Mouse (Mus musculus) adrenal gland, adult 18-20 months (tissue): ENCODE results near the gene Sem1. TPM values are rescaled to one million over a fixed set of nuclear protein-coding genes. Genes with fewer than 3 reads are reported as not detected.
"Not testable (repeated sequence)": the region's sequence is repeated elsewhere in the genome, so short reads cannot be mapped to it uniquely, and the experiment has no call there.

ENCODE experiments used
- DNase-seq, 2 experiments: peaks; one replicate each; pipeline ENCODE4 v3.0.0; 2021 to 2022; ENCODE audit warnings: low spot score in 2 of 2
- long read RNA-seq, 2 experiments: library from polyadenylated mRNA; stranded (forward); transcript quantifications; one replicate each; pipeline ENCODE4 v2.0.0; 2021
- total RNA-seq, 2 experiments: library from RNA; stranded (reverse); gene quantifications; 1 replicate in 1 of 2; 2 replicates in 1 of 2; pipeline ENCODE4 v1.2.3; 2021

The Sem1 gene
- 10 to 100 TPM; 67.9 to 69.5 TPM for total RNA-seq
- long read RNA-seq, experiment 1, transcript Sem1-201 (3 exons, 1,472 nt) = major isoform, 38 of 38 reads
- long read RNA-seq, experiment 1, partial matches to known transcripts = 0 of 38 reads
- long read RNA-seq, experiment 1, other reads (novel, unspliced or antisense) = 0 of 38 reads
- long read RNA-seq, experiment 2, transcript Sem1-201 (3 exons, 1,472 nt) = major isoform, 183 of 196 reads
- long read RNA-seq, experiment 2, partial matches to known transcripts = 0 of 196 reads
- long read RNA-seq, experiment 2, other reads (novel, unspliced or antisense) = 11 of 196 reads

DNA sequence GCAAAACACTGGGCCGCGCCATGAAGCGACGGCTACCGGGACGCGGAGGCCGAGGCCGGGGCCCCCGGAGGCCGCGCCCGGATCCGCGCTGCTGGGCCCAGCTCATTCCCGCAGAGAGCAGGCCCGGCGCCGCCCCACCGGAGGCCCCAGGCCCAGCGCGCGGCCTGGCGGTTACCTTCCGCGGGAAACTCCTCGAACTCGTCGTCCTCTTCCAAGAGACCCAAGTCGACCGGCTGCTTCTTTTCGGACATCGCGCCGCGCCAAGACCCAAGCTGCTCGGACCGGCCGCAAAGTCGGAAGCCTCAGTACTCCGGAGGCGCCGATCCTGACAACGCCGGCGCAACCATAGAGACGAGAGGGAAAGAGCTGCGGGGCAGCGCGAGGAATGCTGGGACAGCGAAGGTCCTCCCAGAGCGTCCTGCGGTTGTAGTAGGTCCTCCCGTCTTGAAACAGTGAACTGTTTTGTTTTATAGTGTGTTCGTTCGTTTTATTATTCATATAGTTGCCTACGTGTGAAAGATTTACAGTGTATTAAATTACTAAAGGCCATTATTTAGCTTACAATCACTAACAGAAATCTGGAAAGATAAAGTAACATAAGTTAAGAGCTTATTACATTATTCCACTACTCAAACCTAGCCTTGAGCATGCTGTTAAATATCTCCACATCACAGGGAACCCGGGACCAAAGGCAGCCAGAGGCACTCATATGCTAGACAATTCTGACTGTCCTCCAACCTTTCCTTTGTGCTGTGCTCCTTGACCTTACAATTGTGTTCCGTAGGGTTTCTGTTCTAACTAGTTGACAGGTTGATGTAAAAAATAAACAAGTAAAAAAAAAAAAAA, at the start of gene Sem1:
TSS of gene Sem1 (minus strand) at position 360 of the 846 bp plus-strand sequence.
- peak; percentile 88 to 92 for DNase-seq

- peak; percentile 36 to 38 for DNase-seq
These were observed 44.6 kb upstream of the Sem1 start for GRCm38 (mm10) chr6:6622846-6623749.

DNA sequence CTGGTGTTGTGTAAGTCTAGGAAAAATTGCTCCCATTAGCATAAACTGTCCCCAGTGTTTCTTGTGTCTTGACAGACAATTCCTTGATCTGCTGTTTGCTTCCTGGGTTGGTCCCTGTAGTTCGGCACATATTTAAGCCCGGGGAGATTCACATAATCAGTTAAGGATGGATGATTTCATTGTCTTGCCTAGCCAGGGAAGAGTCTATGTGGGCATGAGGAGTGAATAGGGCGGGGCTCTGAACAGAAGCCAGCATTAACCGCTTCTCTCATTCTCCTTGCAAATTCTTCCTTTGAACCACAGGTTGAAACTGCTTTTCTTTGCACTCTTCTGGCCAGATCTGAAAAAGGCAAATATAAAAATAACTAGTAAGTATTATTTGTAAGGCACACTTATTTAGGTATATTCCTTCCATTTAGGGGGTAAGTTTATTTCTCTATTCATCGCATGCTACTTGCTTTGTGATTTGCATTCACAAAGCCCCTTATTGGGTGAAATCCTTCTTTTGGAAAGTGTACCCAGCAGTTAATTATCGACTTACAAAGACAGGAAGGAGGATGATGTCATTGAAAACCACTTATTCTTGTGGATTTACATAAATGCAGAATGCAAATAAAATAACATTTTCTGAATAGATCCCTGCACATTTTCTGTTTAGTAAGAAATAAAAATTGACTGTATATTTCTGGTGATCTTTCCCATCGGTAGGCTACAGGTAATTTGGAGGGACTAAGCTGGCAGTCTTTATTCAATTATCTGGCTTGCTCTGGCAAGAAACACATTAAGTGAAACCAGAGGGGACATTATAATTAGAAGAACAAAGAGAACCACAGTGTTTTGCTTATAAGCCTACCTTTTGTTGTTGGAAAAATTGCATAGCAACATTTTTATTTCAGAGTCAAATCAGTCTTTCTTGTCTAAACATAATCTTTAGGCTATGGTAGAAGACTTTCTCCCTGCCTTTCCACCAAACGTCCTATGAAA, 25.4 kb upstream of the Sem1 start:
- no peak for DNase-seq

DNA sequence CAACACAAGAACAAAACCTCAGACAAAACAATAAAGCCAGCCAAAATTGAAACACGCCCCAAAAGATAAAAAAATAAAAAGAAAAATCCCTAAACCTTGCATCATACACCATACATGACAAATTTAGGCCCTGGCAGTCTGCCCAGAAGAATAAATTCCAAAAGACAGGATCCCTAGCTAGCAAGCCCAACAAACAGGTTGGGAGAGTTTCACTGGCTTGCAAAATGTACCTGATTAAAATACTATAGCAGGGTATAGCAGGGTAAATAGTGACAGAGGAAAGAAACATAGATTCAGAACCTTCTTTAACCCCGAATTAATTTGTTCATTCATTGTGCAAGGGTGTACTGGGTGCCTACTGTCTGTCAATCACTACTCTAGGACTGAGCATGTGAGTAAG, 7.8 kb upstream of the Sem1 start:
- peak in 1 of 2 experiments; percentile 16 for DNase-seq

- no peak for DNase-seq
These were observed 3.4 kb upstream of the Sem1 start for GRCm38 (mm10) chr6:6581849-6582248.

- no peak for DNase-seq
These were observed 650 bp downstream of the Sem1 start for GRCm38 (mm10) chr6:6577741-6578284.

DNA sequence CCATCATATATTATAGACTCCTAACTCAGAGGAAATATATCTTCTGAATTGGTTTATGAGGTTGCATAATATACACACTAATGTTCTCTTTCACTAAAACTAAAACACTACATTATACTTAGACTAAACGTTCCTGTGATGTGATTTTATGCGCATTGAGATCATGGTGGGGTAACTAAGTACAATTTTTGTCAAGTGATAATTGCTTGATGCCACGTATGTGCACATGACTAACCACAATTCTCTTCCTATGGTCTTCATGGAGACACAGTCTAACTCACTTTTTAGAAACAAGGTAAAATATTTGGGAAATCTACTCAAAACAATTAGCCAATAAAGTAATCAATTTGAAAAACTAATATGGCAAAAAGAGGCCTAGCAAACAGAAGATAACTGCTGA, 1.2 kb downstream of the Sem1 start:
- no peak for DNase-seq

DNA sequence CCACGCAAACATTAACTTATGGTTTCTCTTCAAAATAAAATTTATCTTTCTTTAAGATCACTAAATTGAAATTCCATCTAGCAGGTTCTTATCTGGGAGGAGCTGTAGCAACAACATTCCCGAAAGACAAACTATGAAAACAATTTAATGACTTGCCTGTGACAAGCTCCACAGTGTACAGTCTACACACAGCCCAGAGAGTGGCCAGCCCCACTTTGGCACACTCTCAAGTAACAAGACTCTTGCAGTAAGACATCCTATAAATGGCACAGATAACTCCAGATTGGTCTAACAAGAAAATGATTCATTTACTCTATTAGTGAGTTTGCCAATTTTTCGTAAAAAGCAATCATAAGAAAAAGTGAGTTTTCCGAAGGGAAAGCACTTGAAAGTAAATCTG, 2.7 kb downstream of the Sem1 start:
- no peak for DNase-seq

DNA sequence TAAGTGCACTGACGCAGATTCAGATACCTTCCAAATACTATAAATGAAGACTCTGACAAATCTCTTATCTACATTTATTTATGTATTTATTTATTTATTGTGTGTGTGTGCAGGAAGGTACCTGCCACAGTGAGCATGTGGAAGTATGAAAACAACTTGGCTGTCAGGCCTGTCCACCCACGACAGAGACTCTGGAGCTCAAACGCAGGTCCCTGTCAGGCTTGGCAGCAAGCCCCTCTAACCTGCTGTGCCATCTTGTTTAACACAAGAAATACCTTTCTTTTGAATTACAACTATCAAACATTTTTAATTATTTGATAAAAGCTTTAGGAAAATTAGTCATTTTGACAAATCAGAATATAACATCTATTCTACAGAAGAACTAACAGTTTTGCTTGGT, 10.0 kb downstream of the Sem1 start:
- no peak for DNase-seq

DNA sequence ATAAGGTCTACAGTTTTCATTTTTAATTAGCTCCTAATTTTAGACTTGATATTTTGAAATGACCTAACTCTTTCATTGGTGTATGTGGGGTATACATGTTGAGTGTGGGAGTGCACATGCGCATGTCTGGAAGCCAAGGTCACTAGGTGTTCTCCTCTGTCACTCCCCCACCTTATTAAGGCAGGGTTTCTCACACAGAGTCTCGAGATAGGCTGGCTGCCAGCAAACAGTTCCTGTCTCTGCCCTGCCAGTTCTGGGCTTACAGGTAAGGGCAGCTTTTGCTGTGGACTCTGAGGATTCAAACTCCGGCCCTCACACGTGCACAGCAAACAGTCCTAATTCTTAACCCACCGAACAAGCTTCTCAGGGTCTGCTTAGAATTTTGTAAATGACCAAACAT, 14.8 kb downstream of the Sem1 start:
- DNase-seq = no peak

DNA sequence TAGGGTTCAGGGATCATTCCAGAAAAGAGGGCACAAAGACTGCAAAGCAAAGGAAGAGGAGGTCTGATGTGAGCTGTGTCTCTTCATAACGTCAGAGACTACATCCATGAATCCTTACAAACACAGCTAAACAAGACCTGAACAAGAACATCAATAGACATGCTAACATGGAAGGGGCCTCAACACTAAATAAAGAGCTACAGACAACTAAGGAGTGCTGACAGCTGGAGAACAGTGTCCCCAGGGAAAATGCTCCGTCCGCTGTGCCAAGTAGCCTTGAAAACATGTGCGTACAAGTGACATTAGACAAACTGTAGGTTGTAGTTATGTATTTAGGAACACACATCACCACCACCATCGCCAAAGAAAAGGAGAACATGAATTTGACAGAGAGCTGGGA, 15.7 kb downstream of the Sem1 start:
- no peak for DNase-seq

DNA sequence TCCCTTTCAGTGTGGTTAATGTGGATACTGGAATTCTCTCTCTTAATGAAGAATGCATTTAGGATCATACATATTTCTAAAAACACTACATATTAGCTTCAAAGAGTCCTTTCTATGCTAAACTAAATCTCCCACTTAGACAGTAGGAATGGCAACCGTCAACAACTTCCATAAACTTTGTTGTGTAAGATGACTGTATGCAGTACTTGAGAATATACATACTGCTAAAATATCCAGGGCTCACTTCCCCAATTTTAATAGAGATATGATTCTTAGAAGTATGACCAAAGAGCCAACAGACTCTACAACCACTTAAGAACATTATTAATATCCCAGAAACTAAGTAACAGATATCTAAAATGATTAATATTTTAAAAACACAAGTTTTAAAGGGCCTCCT, 20.8 kb downstream of the Sem1 start:
- no peak for DNase-seq

GRCm38 (mm10) chr6:6552006-6552405, 26.5 kb downstream of the Sem1 start:
- DNase-seq = no peak

DNA sequence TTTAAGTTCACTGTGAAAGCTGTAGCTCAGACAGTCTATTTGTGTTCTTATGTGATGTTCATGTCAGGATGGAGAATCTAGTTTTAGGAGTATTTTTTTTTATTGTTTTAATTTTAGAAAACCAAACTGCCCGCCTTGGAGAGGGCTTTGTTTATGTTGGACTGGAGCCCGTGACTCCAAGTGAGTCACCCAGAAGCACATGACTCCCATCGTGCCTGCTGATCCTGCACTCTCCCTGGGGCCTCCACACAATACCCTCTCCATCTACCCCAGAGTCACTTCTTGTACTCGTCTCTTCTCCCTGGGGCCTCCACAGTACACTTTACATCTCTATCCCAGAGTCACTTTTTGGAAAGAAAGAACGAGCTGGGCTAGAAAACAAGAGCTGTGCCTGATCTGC, 30.5 kb downstream of the Sem1 start:
- DNase-seq = no peak

GRCm38 (mm10) chr6:6544255-6544645, 34.2 kb downstream of the Sem1 start:
- DNase-seq = no peak

DNA sequence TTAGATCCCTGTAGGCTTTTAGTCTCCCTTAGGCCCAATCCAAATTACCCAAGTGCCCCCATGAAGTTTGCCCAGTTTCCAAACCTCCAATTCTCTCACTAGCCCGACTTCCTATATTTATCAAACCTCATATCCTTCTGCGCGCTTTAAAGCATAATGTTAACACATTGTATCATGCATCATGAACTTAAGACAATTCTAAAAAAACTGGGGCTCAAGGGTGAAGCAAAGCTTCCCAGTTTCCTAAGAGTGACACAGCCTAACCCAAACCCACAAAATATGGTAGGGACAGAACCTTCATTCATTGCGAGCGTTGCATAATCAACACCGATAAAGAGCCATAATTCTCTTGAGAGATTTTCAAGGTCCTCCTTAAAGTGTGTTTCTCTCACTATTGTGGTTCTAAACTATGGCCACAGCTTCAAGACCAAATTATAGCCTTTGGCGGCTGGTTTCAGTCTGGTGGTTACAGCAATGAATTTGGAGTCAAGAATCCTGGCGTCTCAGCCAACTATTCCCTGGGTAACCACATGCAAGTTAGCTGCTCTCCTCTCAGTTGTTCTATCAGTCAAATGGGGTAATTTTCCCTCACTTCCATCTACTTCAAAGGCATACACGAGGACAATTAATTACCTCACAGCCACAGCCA, 34.7 kb downstream of the Sem1 start:
- no peak for DNase-seq

DNA sequence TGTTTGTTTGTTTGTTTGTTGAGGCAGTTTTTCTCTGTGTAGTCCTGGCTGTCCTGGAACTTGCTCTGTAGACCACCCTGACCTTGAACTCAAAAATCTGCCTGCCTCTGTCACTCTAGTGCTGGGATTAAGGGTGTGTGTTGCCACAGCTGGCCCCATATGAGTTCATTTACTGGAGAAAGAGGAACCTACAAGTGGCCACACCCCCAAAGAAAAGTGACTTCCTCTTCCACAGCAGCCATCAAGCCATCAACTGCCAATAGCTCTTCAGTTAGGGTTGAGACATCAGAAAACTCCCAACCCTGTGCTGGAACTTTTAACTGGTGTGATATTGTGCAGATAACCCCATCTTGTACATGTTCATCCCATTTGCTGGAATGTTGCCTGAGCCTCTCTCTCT, 36.3 kb downstream of the Sem1 start:
- no peak for DNase-seq

DNA sequence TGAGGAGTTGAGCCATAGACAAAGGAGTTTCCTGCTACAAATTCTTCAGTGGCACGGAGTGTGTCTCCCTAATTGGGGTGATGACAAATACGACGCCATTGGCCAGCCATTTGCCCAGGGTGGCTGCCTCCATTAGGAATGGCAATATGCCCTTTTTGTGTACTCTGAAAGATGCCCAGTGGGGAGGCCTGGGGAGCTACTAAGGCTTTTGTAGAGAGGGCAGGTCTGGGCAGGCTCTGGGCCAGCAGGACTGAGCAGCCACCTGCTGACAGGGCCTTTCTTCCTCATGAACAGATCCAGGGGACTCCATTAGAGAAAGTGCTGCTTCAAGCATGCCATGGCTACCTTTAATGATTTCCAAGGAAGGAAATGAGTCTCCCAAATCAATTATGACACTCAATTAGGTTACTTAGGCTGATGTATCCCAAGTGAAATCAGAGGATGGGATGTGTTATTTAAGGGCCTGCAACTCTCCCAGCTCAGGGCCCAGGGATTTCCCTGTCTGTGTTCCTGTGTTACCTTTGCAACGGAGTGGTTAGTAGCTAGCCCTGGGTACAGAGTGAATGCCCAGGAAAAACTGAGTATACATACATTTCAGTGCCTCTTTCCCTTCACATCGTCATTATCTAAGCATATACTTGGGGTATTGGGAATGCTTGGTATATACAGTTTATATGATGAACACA, 41.5 kb downstream of the Sem1 start:
- no peak for DNase-seq

GRCm38 (mm10) chr6:6536359-6536758, 42.1 kb downstream of the Sem1 start:
- DNase-seq = not testable (repeated sequence)
